Mouse (Mus musculus): ENCODE measurements around the gene Mmgt2.

Gene Mmgt2

DNA sequence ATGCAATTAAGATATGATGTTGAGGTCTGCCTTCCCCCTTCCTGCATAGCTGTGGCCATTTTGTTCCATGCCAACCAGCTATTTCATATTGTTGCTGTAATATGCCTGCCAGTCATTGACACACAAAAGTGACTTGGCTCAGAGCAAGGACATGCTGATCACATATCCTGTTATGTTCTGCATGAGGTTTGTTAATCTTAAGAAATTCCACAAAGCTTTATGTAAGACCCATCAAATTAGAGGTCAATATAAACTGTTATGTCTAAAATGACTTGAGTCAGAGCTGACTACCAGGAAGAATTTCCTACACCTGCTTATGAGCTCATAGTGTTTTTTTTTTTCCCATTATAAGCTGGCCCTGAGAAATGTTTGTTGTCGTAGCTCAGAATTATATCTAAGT lies 52.8 kb downstream of the Mmgt2 start:
- no peak for DNase-seq (ENCODE audit: low read depth, low spot score)

DNA sequence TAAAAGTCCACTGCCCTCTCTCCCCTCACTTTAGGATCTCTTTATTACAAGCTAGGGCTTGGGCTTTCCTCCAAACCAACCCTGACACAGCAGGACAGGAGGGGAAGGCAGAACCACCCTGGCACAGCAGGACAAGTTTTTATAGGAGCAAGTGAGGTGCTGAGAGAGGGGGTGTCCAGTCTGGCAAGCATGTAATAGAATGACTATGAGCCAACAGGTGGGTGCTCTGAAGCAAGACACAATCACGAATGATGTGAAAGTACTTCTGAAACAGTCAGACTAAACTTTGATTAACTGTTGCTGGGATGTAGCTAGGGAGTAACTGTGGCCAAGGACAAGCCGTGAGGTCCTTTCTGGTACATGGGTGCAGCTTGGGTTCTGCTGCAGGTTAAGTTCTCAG lies 57.7 kb downstream of the Mmgt2 start:
- no peak for DNase-seq (ENCODE audit: low read depth, low spot score)

DNA sequence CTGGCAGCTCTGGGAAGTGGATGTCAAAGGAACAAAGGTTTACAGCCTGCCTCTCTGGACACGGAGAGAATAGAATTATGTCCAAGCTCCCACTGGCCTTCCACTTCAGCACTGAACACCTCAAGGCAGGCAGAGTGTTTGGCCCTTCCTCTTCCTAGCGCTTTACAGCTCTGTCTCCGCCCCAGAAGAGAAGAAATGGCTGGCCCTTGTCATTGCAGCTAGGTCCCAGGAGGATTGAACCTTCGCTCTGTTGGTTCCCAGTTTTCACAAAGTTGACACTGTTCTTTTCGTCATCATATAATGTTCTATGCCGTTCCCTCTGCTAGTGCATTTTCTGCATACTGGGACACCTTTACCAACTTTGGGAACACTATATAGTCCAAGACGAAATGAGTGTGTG lies 59.8 kb downstream of the Mmgt2 start:
- DNase-seq (ENCODE audit: low read depth, low spot score): no peak

DNA sequence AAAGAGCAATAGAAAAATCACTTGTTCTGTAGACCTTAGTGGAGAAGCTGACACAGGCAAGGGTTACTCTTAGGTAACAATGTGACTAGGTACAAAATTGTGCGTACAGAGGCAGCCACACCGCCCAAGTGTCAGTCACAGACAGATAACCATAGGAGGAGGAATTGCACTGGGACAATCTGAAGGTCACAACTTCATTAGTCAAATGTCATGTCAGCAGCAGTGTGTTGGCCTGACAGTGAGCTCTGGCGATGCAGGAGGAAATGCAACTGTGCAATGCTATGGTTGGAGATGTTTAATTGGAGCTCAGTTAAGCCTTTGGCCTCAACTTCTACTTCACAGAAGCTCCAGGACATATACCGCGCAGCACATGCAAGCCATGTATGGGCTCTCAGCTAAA lies 62.2 kb downstream of the Mmgt2 start:
- DNase-seq (ENCODE audit: low read depth, low spot score): no peak
